Mouse (Mus musculus) ES-E14 (cell line): ENCODE data around the gene Fam133b. TPM values are rescaled to one million over a fixed set of nuclear protein-coding genes. Genes with fewer than 3 reads are reported as not detected.

Experiments
- DNase-seq: peaks from one replicate; pipeline ENCODE4 v3.0.0-alpha.2; 2013; ENCODE audit warnings: low read depth, low spot score
- H3K27ac ChIP-seq: 2 replicates; pipeline ENCODE4 v1.5.1; 2012; ENCODE audit warnings: low read depth, mild to moderate bottlenecking, low read length, moderate library complexity, mixed read lengths; ENCODE audit not compliant: poor library complexity, insufficient read depth, severe bottlenecking
- H3K36me3 ChIP-seq: 2 replicates; pipeline ENCODE4 v1.6.1; 2012; ENCODE audit warnings: mild to moderate bottlenecking, low read length, moderate library complexity, mixed read lengths; ENCODE audit not compliant: control insufficient read depth, poor library complexity, insufficient read depth, severe bottlenecking
- H3K4me1 ChIP-seq, 2 experiments: fragments of 150-350 bp in 1 of 2; sonication (generic) in 1 of 2; 2 replicates each; pipeline ENCODE4 v1.6.1; 2012; ENCODE audit warnings: low read length in 2 of 2, mild to moderate bottlenecking in 1 of 2, mixed read lengths in 1 of 2; ENCODE audit not compliant: control insufficient read depth in 2 of 2, insufficient read depth in 2 of 2, poor library complexity in 1 of 2
- H3K4me3 ChIP-seq, 2 experiments: fragments of 150-350 bp in 1 of 2; sonication (generic) in 1 of 2; 2 replicates each; pipeline ENCODE4 v1.5.1; 2012; ENCODE audit warnings: low read length in 2 of 2, low read depth in 1 of 2, mild to moderate bottlenecking in 1 of 2, mixed read lengths in 1 of 2; ENCODE audit not compliant: insufficient read depth in 1 of 2, poor library complexity in 1 of 2, severe bottlenecking in 1 of 2
- H3K9ac ChIP-seq: 2 replicates; pipeline ENCODE4 v1.6.1; 2012; ENCODE audit warnings: low read depth, mild to moderate bottlenecking, low read length, mixed read lengths; ENCODE audit not compliant: poor library complexity, insufficient read depth, severe bottlenecking
- H3K9me3 ChIP-seq: fragments of 150-350 bp; sonication (generic); 2 replicates; pipeline ENCODE4 v1.6.1; 2012; ENCODE audit warnings: low read depth, mild to moderate bottlenecking, low read length; ENCODE audit not compliant: control insufficient read depth, insufficient read depth
- CHD2 ChIP-seq: IDR thresholded peaks from 2 replicates; pipeline ENCODE4 v1.6.1; 2014; ENCODE audit warnings: mild to moderate bottlenecking, low read depth, low read length, inconsistent platforms
- HCFC1 ChIP-seq: IDR thresholded peaks from 2 replicates; pipeline ENCODE4 v1.6.1; 2012; ENCODE audit warnings: low read length, inconsistent platforms, borderline replicate concordance; ENCODE audit not compliant: insufficient read depth
- MAFK ChIP-seq: IDR thresholded peaks from 2 replicates; pipeline ENCODE4 v1.6.1; 2014; ENCODE audit warnings: mild to moderate bottlenecking, low read depth, low read length, inconsistent platforms; ENCODE audit not compliant: insufficient read depth
- ZC3H11A ChIP-seq: IDR thresholded peaks from 2 replicates; pipeline ENCODE4 v1.6.1; 2012; ENCODE audit warnings: low read depth, mild to moderate bottlenecking, inconsistent platforms, low read length, borderline replicate concordance
- ZNF384 ChIP-seq: IDR thresholded peaks from 2 replicates; pipeline ENCODE4 v1.6.1; 2012; ENCODE audit warnings: low read depth, low read length, inconsistent platforms
- in situ Hi-C, 2 experiments: fragments of 600-800 bp; cut with MboI; formaldehyde crosslinking; loops; one replicate each; pipeline ENCODE4 v1.15.1; 2025; ENCODE audit warnings: low sequenced_read_pairs in 2 of 2, inconsistent platforms in 1 of 2; ENCODE audit not compliant: unreplicated experiment in 2 of 2
- total RNA-seq: library from RNA; depleted of rRNA; stranded (reverse); fragments of 300-350 nt; gene quantifications from 2 replicates; pipeline ENCODE4 v1.2.3, GENCODE M21; 2012

The Fam133b gene
- total RNA-seq, 1 experiment: 30.0 TPM

- no peak for DNase-seq
- no peak overlapping the region for H3K4me3 ChIP-seq
- H3K36me3 ChIP-seq: no peaks in the 10 kb centered on the region; the same call in 1 of the 2 replicates
- in situ Hi-C loops: no loop called here
- no peak overlapping the region for H3K9ac ChIP-seq
- no peak overlapping the region for H3K27ac ChIP-seq
- peaks cover 0 to 2% of the 10 kb centered on the region in 2 experiments; a peak in 1 of 4 replicates for H3K4me1 ChIP-seq
- TF ChIP-seq CHD2 (no peak), HCFC1 (no peak), MAFK (no peak), ZC3H11A (no peak), ZNF384 (no peak)
- no peaks in the 10 kb centered on the region for H3K9me3 ChIP-seq
Observed at GRCm38 (mm10) chr5:3503373-3503772, 40.3 kb upstream of the Fam133b start.

GRCm38 (mm10) chr5:3503836-3504323 is 39.8 kb upstream of the Fam133b start:
- no peak overlapping the region for H3K4me3 ChIP-seq
- peaks cover 0 to 2% of the 10 kb centered on the region in 2 experiments; a peak in 1 of 4 replicates for H3K4me1 ChIP-seq
- H3K36me3 ChIP-seq: no peaks in the 10 kb centered on the region; the same call in 1 of the 2 replicates
- H3K9me3 ChIP-seq: no peaks in the 10 kb centered on the region
- H3K27ac ChIP-seq: no peak overlapping the region
- in situ Hi-C loops: no loop called here
- no peak overlapping the region for H3K9ac ChIP-seq
- no peak for DNase-seq
- TF ChIP-seq CHD2 (no peak), ZNF384 (no peak), HCFC1 (no peak)

DNA sequence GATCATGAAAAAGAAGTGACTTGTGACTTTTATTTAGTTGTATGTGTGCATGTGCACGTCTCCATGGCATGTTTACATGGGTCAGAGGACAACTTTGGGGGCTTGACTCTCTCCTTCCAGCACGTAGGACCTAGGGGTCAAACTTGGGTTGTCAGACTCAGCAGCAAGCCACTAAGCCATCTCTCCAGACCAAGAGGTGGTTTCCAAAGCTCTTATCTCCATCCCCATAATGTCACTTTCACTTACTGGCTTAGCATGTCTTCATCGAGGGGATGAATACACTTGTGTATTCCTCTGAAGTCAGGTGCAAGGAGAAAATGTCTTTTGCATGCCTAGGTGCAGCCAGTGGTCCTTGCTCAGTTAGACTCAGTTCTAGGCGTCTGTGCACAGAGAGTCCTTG is 39.2 kb upstream of the Fam133b start:
- Histone ChIP-seq H3K4me1 (peaks cover 0 to 2% of the 10 kb centered on the region in 2 experiments; a peak in 1 of 4 replicates), H3K36me3 (no peaks in the 10 kb centered on the region; the same call in 1 of the 2 replicates), H3K27ac (no peak overlapping the region), H3K9me3 (no peaks in the 10 kb centered on the region), H3K4me3 (no peak overlapping the region), H3K9ac (no peak overlapping the region)
- in situ Hi-C loops: no loop called here
- no peak for DNase-seq
- no peak for TF ChIP-seq MAFK
- TF ChIP-seq CHD2: no peak
- no peak for TF ChIP-seq ZC3H11A
- no peak for TF ChIP-seq ZNF384
- TF ChIP-seq HCFC1: no peak

DNA sequence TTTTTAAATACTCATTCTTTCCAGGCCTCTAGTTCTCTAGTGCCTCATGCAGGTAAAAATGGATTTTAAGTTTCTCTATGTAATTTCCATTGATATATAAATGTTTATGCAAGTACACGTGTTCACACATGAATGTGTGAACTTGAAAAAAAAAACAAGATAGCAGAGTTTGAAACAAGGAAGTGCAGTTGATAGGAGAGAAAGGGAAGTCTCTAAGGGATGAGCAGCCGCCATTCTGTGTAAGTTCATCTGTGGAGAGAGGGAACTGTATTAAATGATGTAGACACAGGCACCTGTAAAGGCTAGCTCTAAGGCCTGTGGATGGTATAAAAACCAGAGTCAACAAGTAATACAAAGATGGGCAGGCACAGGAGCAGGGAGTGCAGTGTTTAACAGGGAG is 38.1 kb upstream of the Fam133b start:
- no peaks in the 10 kb centered on the region; the same call in 1 of the 2 replicates for H3K36me3 ChIP-seq
- TF ChIP-seq HCFC1: no peak
- TF ChIP-seq CHD2: no peak
- no peak for TF ChIP-seq MAFK
- no peak for TF ChIP-seq ZNF384
- TF ChIP-seq ZC3H11A: no peak
- no peak for DNase-seq
- in situ Hi-C loops: no loop called here
- peaks cover 0 to 2% of the 10 kb centered on the region in 2 experiments; a peak in 1 of 4 replicates for H3K4me1 ChIP-seq
- H3K9me3 ChIP-seq: no peaks in the 10 kb centered on the region
- no peak overlapping the region for H3K27ac ChIP-seq
- no peak overlapping the region for H3K4me3 ChIP-seq
- no peak overlapping the region for H3K9ac ChIP-seq
